Mouse (Mus musculus) liver, embryonic 14.5 days (tissue): ENCODE data around the gene Actr10. TPM values are rescaled to one million over a fixed set of nuclear protein-coding genes. Genes with fewer than 3 reads are reported as not detected.

Experiments
- ATAC-seq: fragments of 200-750 bp; cut with Nextera tagmentation; 2 replicates; pipeline ENCODE4 v1.8.0; 2017; ENCODE audit warnings: moderate number of reproducible peaks, mild to moderate bottlenecking, moderate library complexity; ENCODE audit not compliant: insufficient read depth
- DNase-seq, 3 experiments: peaks; one replicate each; pipeline ENCODE4 v3.0.0-alpha.2; 2012 to 2013; ENCODE audit warnings: low read depth in 3 of 3, low spot score in 3 of 3
- H3K27ac ChIP-seq: fragments of 300-500 bp; sonication (generic); 2 replicates; pipeline ENCODE4 v1.5.1; 2014; ENCODE audit warnings: moderate library complexity, mild to moderate bottlenecking, control low read depth, inconsistent platforms
- H3K27me3 ChIP-seq: fragments of 300-500 bp; sonication (generic); 2 replicates; pipeline ENCODE4 v1.6.1; 2014; ENCODE audit warnings: mild to moderate bottlenecking, low read length, moderate library complexity; ENCODE audit not compliant: control insufficient read depth, insufficient read depth
- H3K36me3 ChIP-seq: fragments of 300-500 bp; sonication (generic); replicated peaks from 2 replicates; pipeline ENCODE4 v1.6.1; 2014; ENCODE audit warnings: low read depth; ENCODE audit not compliant: control insufficient read depth, insufficient read depth
- H3K4me1 ChIP-seq, 2 experiments: fragments of 200-500 bp in 1 of 2; fragments of 300-500 bp in 1 of 2; sonication (generic) in 1 of 2; replicated peaks; 2 replicates each; pipeline ENCODE4 v1.6.1; 2012 to 2014; ENCODE audit warnings: antibody characterized with exemption in 1 of 2, inconsistent platforms in 1 of 2, low read length in 1 of 2; ENCODE audit not compliant: control insufficient read depth in 2 of 2, insufficient read depth in 2 of 2
- H3K4me2 ChIP-seq: fragments of 300-500 bp; sonication (generic); 2 replicates; pipeline ENCODE4 v1.6.1; 2014; ENCODE audit warnings: low read depth, mild to moderate bottlenecking, control low read depth, moderate library complexity
- H3K4me3 ChIP-seq, 2 experiments: fragments of 200-500 bp in 1 of 2; fragments of 300-500 bp in 1 of 2; sonication (generic) in 1 of 2; 2 replicates each; pipeline ENCODE4 v1.5.1; 2012 to 2014; ENCODE audit warnings: low read depth in 2 of 2, low read length in 2 of 2, mild to moderate bottlenecking in 2 of 2, control low read depth in 1 of 2, inconsistent platforms in 1 of 2, moderate library complexity in 1 of 2; ENCODE audit not compliant: insufficient read depth in 1 of 2
- H3K9ac ChIP-seq: fragments of 300-500 bp; sonication (generic); replicated peaks from 2 replicates; pipeline ENCODE4 v1.6.1; 2014; ENCODE audit warnings: mild to moderate bottlenecking, control low read depth, moderate library complexity
- H3K9me3 ChIP-seq: fragments of 300-500 bp; sonication (generic); 2 replicates; pipeline ENCODE4 v1.6.1; 2016; ENCODE audit warnings: low read length, mixed read lengths; ENCODE audit not compliant: control insufficient read depth
- CTCF ChIP-seq: IDR thresholded peaks from 2 replicates; pipeline ENCODE4 v1.5.1; 2016; ENCODE audit warnings: antibody characterized with exemption, low read depth, control low read depth
- EP300 ChIP-seq: IDR thresholded peaks from 2 replicates; pipeline ENCODE4 v1.6.1; 2016; ENCODE audit warnings: antibody characterized with exemption, low read depth
- WGBS: fragments of 180-500 bp; shearing (Covaris S2); extraction: QIAGEN DNeasy Blood & Tissue Kit; methylation state at CpG from one replicate; pipeline ENCODE4 v1.1.7; 2014; ENCODE audit not compliant: insufficient replicate concordance; 5-methylcytosine and 5-hydroxymethylcytosine counted together
- polyA plus RNA-seq, 2 experiments: library from polyadenylated mRNA; depleted of rRNA in 1 of 2; stranded (reverse) in 1 of 2; unstranded in 1 of 2; fragments of >200 nt; fragmentation: Nextera tagmentation in 1 of 2; extraction: Ambion mirVana in 1 of 2; gene quantifications; 2 replicates each; pipeline versions ENCODE4 v1.2.1 to v1.2.3; 2012 to 2014

Gene Actr10
- polyA plus RNA-seq, 2 experiments = 20.1 to 127 TPM

- H3K27me3 ChIP-seq = no peaks in the 10 kb centered on the region
- 32% methylated on average over 3 of the region's 3 CpGs for WGBS
- peak overlapping the region; percentile 93 for H3K9ac ChIP-seq
- peaks cover 7 to 11% of the 10 kb centered on the region in 2 experiments for H3K4me1 ChIP-seq
- H3K4me3 ChIP-seq = peak overlapping the region; percentile 83 to 92; a peak in 3 of 4 replicates
- H3K36me3 ChIP-seq = peaks cover 19% of the 10 kb centered on the region
- ATAC-seq (no peak), DNase-seq (no peak)
- no peaks in the 10 kb centered on the region for H3K9me3 ChIP-seq
- peak overlapping the region; percentile 77 for H3K4me2 ChIP-seq
- TF ChIP-seq CTCF (no peak), EP300 (no peak)
- peak overlapping the region; percentile 9; the same call in 1 of the 2 replicates for H3K27ac ChIP-seq
These were observed 38.2 kb downstream of the Actr10 start for GRCm38 (mm10) chr12:70975891-70976290.

GRCm38 (mm10) chr12:70978345-70978744 is 40.7 kb downstream of the Actr10 start:
- DNase-seq = no peak
- H3K4me1 ChIP-seq = peaks cover 7 to 11% of the 10 kb centered on the region in 2 experiments
- TF ChIP-seq EP300 (no peak), CTCF (no peak)

GRCm38 (mm10) chr12:70984855-70985550 is 47.3 kb downstream of the Actr10 start:
- peaks cover 67% of the 10 kb centered on the region for H3K36me3 ChIP-seq
- H3K27me3 ChIP-seq = no peaks in the 10 kb centered on the region
- 84% methylated on average over 7 of the region's 7 CpGs for WGBS

More at GRCm38 (mm10) chr12:70978345-70978744, 40.7 kb downstream of the Actr10 start:
- Histone ChIP-seq H3K4me2 (no peak overlapping the region), H3K9ac (no peak overlapping the region), H3K4me3 (no peak overlapping the region), H3K27me3 (no peaks in the 10 kb centered on the region), H3K36me3 (peaks cover 25% of the 10 kb centered on the region), H3K9me3 (no peaks in the 10 kb centered on the region), H3K27ac (no peak overlapping the region)
- WGBS = 73% methylated on average over 7 of the region's 7 CpGs
- ATAC-seq = no peak

GRCm38 (mm10) chr12:70997225-70997624 is 59.6 kb downstream of the Actr10 start:
- WGBS = 84% methylated on average over 5 of the region's 5 CpGs
- Histone ChIP-seq H3K9ac (no peak overlapping the region), H3K36me3 (peaks cover 33% of the 10 kb centered on the region), H3K9me3 (no peaks in the 10 kb centered on the region), H3K27me3 (no peaks in the 10 kb centered on the region), H3K27ac (no peak overlapping the region), H3K4me3 (no peak overlapping the region), H3K4me1 (no peaks in the 10 kb centered on the region; a peak in 2 of 4 replicates), H3K4me2 (no peak overlapping the region)
- TF ChIP-seq EP300 (no peak), CTCF (peak; percentile 16; the same call in 1 of the 2 replicates)
- DNase-seq (no peak), ATAC-seq (no peak)

More at GRCm38 (mm10) chr12:70984855-70985550, 47.3 kb downstream of the Actr10 start:
- TF ChIP-seq CTCF (no peak), EP300 (no peak)
- Histone ChIP-seq H3K9me3 (no peaks in the 10 kb centered on the region), H3K27ac (no peak overlapping the region), H3K4me1 (no peaks in the 10 kb centered on the region), H3K9ac (no peak overlapping the region), H3K4me2 (no peak overlapping the region), H3K4me3 (no peak overlapping the region)
- DNase-seq (no peak), ATAC-seq (no peak)

GRCm38 (mm10) chr12:70999423-70999903 is 61.8 kb downstream of the Actr10 start:
- ATAC-seq = peak; percentile 49; the same call in 1 of the 2 replicates
- WGBS = 16% methylated on average over 5 of the region's 5 CpGs
- TF ChIP-seq EP300 (no peak), CTCF (no peak)
- DNase-seq = peak in 1 of 3 experiments; percentile 23
- no peak overlapping the region for H3K27ac ChIP-seq
- peaks cover 26% of the 10 kb centered on the region for H3K36me3 ChIP-seq
- no peaks in the 10 kb centered on the region for H3K9me3 ChIP-seq
- no peaks in the 10 kb centered on the region; a peak in 2 of 4 replicates for H3K4me1 ChIP-seq
- H3K4me3 ChIP-seq = no peak overlapping the region
- no peak overlapping the region for H3K9ac ChIP-seq
- H3K4me2 ChIP-seq = no peak overlapping the region
- H3K27me3 ChIP-seq = no peaks in the 10 kb centered on the region
